Mouse (Mus musculus): ENCODE results near the gene Meltf.

DNA sequence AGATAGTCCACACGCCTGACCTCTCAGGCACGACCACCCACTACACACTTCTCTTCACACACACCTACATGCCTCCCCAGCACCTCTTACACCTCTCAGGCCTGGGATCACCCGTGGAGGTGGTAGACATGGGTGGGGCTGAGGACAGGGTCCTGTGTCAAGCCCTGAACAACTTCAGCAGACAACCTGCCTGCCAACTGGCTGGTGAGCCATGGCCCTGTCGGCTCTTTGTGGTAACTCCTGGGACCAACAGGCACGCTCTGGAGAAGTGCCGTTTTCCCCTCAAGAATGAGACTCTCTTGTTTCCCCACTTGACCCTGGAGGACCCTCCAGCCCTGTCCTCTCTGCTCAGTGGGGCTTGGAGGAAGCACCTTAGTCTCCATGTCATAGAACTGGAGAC lies 66.8 kb downstream of the Meltf start:
- no peak for TF ChIP-seq POLR2A (IDR thresholded peaks at IDR 0.05; ENCODE audit: control insufficient read depth in 1 of 2, insufficient read depth in 1 of 2, low read depth in 1 of 2, low read length in 2 of 2, poor library complexity in 1 of 2)
- TF ChIP-seq GATA1 (IDR thresholded peaks at IDR 0.05; ENCODE audit: low read depth, low read length), result no peak
- no peak for TF ChIP-seq RAD21 (IDR thresholded peaks at IDR 0.05; ENCODE audit: low read depth, low read length)
- TF ChIP-seq POLR2AphosphoS2 (IDR thresholded peaks at IDR 0.05; ENCODE audit: low read length), result no peak
- no peak for TF ChIP-seq CTCF (IDR thresholded peaks at IDR 0.05 in 2 of 3, conservative IDR thresholded peaks at IDR 0.05 in 1 of 3; ENCODE audit: control insufficient read depth in 1 of 3, insufficient read depth in 1 of 3, low read depth in 2 of 3, low read length in 3 of 3, poor library complexity in 1 of 3, severe bottlenecking in 1 of 3)
- TF ChIP-seq USF1 (IDR thresholded peaks at IDR 0.05; ENCODE audit: low read depth, low read length), result no peak
- no peak for TF ChIP-seq GABPA (IDR thresholded peaks at IDR 0.05; ENCODE audit: low read depth, low read length)
- no peak for TF ChIP-seq EP300 (IDR thresholded peaks at IDR 0.05; ENCODE audit: low read depth in 1 of 2, low read length in 2 of 2)
- TF ChIP-seq MAZ (IDR thresholded peaks at IDR 0.05; ENCODE audit: low read depth, low read length), result no peak
- no peak for TF ChIP-seq BHLHE40 (IDR thresholded peaks at IDR 0.05; ENCODE audit: borderline replicate concordance, low read depth, low read length)
- TF ChIP-seq MEF2A (IDR thresholded peaks at IDR 0.05; ENCODE audit: extremely low read depth, insufficient replicate concordance, low read depth, low read length, poor library complexity, severe bottlenecking), result no peak
- TF ChIP-seq KAT2A (conservative IDR thresholded peaks at IDR 0.05; ENCODE audit: low read depth, low read length), result no peak
- no peak for TF ChIP-seq MAX (IDR thresholded peaks at IDR 0.05; ENCODE audit: low read length)
